Mouse (Mus musculus) ZHBTc4 (cell line): ENCODE results near the gene Tle1.

Experiments used
- DNase-seq: peaks from one replicate; pipeline ENCODE4 v3.0.0-alpha.2; 2011; ENCODE audit warnings: low read depth, low spot score

The Tle1 gene

GRCm38 (mm10) chr4:72200559-72201409 is at the start of gene Tle1:
Gene Tle1, minus strand, starts transcription at chr4:72200919.
- peak; percentile 99 for DNase-seq

DNA sequence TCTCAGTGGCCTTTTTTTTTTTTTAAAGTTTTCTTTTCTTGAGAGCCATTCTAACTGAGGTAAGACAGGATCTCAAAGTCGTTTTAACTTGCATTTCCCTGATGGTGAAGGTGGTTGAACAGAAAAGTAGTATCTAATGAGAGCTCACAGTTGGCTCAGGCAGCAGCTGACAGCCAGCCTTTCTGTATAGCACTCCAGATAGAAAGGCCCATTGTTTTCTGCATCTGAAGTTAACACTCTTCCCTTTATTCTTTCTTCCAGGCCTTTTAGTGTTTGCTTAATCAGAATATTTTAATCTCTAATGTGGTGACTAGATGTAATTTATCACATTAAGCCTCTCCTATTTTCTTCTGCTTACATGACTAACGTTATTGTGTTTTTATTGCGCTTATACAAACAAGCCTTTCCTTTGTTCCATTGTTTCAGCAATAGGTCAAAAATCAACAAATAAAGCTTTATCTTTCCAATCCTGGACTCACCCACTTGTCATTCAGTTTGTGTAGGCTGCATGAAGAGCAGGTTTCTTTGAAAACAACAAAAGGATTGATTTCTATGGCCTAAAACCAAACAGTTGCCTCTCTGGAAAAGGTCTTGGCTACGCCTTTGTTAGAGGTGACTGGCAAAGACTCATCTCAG is 33.0 kb upstream of the Tle1 start:
- no peak for DNase-seq

GRCm38 (mm10) chr4:72232206-72232605 is 31.5 kb upstream of the Tle1 start:
- no peak for DNase-seq

DNA sequence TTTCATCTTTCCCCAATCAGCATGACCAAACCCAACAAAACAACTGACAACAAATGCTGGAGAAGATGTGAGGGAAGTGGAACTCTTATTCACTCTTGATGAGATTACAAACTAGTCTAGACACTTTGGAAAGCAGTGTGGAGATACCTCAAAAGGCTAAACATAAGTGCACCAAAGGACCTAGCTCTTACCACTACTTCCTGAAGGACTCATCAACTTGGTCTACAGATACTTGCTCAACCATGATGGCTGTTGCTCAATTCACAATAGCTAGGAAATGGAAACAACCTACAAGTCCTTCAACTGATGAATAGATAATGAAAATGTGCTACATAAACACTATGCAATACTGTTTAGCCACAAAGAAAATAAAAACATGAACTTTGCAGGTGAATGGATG is 30.1 kb upstream of the Tle1 start:
- DNase-seq: no peak

GRCm38 (mm10) chr4:72221629-72222028 is 20.9 kb upstream of the Tle1 start:
- no peak for DNase-seq

- DNase-seq: no peak
Observed at GRCm38 (mm10) chr4:72204420-72205045, 3.8 kb upstream of the Tle1 start.

- DNase-seq: peak; percentile 64
Observed at GRCm38 (mm10) chr4:72201521-72201991, 837 bp upstream of the Tle1 start.

DNA sequence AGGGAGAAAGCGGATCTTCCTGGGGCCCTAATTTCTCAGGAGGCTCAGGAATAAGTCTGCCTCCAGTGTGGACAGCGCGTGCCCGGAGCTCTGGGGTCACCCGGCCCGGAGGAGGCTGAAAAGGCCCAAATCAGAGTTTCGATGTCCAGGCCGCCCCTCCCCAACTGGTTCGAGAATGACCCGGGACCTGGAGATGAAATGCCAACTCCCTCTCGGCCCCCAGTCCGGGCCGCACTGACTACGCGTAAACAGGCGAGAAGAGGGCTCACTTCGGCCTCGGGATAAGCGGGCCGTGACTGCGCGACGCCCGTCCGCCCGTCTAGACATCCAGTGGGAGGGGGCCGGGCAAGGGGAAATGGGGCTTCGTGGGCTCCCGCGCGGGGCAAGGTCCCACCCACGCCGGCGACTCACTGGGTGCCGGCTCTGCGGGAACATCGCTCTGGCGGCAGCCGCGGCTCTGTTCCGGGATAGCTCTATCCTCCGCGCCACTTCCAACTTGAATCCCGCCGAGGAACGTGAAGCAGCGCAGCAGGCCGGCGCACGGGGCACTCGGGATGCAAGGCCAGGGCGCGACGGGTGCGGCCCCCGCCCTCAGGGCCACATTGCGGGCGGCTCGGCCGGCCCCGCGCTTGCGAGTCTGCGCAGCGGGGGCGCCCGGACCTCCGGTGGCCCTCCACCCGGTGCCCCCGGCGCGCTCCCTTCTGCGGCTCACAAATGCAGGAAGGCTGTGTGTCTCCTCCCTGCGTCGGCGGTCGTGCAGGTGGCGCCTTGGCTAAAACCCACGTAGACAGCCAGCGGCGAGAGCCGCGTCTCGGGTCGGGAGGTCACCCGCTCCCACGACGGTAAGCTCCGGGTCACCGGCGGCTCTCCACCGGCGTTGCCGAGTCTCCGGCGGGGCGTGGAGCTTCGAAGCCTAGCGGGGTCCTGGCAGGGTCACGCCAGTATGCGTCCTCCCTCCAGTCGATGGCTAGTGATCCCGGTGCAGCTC is 854 bp downstream of the Tle1 start:
- DNase-seq: peak; percentile 72

DNA sequence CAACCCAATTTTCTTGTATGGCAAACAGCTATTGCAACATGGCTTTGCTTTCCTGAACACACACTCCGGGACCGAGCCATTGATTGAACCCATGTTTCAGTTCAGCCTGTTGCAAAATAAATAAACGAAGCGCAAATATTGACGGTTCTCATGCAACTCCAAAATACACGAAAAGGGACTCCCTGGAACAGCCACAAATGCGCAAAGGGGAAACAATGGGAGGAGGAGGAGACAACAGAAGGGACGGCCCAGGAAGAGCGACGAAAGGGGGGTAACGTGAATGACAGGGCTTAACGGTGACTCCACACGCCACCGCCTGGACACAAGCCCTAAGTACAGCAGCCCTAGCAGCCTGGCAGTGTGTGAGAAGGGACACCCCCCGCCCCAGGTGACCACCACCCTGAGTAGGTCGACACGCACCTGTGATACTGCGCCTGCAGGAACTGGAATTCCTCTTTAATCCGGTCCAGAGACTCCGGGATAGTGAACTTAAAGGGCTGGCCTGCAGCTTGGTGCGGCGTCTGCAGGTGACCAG is 1.8 kb downstream of the Tle1 start:
- DNase-seq: peak; percentile 84

DNA sequence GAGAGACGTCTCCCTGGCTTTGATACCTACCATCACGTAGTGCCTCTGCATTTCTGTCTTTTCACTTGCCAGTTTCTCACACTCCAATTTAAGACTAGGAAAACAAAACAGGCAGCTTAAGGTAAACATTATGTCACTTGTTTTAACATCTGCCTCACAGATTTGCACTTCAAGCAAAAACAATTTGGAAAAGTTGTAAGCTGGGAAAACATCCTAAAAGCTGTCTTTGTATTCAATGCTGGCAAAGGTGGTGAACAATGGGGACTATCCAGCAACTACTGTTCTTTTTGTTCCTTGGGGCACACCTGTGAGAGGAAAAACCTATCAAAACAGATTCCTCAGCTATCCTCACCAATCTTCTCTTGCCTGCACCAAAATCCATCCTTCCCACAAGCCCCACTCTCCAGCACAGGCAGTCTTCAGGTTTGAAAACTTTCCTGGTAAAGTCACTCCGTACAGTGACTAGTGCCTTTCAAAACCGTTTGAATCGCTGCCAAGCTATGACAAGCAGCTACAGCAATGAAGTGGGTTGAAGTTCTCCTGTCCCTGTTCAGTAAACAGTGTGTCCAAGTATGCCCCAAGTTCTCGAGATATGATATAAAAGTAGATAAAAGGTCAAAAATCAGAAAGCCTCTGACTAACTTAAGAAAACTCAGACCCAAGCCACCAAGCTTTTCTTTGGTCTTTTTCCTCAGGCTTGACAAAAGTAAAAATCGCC is 2.7 kb downstream of the Tle1 start:
- peak; percentile 10 for DNase-seq

DNA sequence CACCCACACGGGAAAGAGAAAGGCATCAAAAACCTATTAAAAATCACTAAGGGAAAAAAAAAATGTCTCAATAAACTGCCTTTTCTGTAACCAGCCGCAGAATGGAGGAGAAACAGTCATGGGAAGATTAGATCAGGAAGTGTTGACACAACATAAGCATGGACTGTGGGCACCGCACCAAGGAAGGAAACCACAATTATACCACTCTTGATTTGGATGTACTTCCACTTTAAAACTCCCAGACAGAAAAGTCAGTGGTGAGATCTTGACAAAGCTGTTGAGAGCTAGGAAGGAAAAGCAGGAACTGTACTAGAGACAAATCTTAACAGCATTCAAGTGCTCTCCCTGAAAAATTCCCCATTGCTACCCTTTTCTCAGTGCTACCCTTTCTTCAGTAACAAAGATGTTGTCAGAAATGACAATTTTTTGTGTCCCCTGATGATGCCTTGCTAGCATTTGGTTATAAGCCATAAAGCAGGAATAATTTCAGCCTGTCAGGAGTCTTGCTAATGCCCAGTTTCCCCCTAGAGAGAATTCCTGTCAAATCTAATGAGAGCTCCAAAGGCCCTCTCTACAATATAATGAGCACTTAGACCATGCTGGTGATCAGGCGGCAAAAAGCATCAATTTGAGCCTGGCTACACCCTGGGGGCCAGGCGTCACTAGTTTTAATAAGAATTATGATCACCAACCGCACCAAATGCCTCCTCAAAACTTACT is 5.4 kb downstream of the Tle1 start:
- no peak for DNase-seq

- DNase-seq: no peak
Observed at GRCm38 (mm10) chr4:72193276-72193675, 7.4 kb downstream of the Tle1 start.

- DNase-seq: no peak
Observed at GRCm38 (mm10) chr4:72184476-72184875, 16.2 kb downstream of the Tle1 start.

DNA sequence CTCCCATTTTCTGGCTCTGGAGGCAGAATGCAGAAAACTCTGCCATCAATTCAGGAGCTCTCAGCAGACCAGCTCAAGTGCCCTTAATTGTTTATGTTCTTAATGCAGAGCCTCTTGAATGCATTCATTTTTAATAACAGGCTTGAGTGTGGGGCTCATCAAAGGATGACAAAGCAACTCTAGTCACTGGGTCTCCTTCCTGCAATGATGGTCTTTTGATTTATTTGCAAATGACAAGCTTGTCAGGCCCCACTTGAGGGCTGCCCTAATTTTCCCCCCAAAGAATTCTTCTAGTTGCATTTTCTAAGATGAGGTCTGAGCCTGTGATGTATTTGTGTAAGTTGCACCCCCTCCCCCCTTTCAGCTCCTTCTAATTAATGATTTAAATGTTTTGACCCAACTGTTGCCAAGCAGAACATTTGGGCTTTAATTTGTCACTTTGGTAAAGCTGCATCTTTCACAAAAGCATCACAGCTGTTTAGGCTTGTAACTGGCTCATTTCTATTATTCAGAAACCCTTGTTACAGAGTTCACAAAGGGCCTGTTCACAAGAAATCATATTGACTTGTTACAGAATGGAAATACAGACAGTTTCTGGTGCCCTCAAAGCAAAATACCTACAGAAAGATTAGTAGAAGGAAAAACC is 18.3 kb downstream of the Tle1 start:
- no peak for DNase-seq

GRCm38 (mm10) chr4:72175943-72176342 is 24.8 kb downstream of the Tle1 start:
- DNase-seq: peak; percentile 17

DNA sequence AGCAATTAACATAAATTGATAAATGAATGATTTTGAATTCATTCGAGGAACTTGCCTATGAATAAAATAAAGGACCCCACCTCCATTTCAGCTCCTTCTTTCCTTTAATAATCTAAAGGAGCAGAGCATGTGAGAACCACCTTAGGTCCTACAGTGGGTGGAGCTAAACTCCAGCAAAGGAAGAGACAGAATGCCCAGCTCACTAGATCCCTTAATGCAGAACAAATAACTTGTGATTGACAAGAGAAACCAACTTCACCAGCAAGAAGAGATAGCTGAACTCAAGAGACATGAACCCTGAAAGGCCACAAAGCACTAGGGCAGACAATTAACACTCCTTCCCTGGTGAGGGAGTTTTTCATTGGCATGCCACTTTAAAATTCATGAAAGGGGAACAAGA is 32.5 kb downstream of the Tle1 start:
- DNase-seq: peak; percentile 40

DNA sequence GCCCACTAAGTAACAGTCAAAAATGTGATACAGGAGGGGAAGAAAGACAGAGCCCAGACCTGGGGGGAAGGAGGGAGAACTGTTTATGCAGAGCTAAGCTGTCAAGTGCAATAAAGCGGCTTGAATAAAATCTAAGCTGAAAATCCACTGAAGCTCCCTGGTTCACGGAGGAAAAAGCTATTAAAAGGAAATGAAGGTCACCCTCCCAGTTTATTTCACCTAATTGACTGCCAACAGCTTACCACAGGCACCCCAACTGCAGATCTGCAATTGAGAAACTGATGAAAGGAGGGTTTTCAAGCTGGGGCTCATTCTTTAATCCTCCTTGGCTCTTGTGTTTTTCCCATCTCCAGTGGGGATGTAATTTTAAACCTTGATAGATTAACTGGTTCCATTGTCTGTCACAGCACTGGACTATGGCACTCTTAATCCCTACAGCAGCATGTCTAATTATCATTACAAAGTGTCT is 32.9 kb downstream of the Tle1 start:
- DNase-seq: peak; percentile 33

- DNase-seq: no peak
Observed at GRCm38 (mm10) chr4:72167171-72167570, 33.5 kb downstream of the Tle1 start.

- DNase-seq: no peak
Observed at GRCm38 (mm10) chr4:72166561-72166960, 34.2 kb downstream of the Tle1 start.
